Mouse (Mus musculus): Measurements from ENCODE around the gene Klk1b8. TPM values are rescaled to one million over a fixed set of nuclear protein-coding genes. Genes with fewer than 3 reads are reported as not detected.
"Not testable (repeated sequence)": the region's sequence is repeated elsewhere in the genome, so short reads cannot be mapped to it uniquely, and the experiment has no call there.

Gene Klk1b8
- total RNA-seq, 4 experiments from 2014 or later = not detected

DNA sequence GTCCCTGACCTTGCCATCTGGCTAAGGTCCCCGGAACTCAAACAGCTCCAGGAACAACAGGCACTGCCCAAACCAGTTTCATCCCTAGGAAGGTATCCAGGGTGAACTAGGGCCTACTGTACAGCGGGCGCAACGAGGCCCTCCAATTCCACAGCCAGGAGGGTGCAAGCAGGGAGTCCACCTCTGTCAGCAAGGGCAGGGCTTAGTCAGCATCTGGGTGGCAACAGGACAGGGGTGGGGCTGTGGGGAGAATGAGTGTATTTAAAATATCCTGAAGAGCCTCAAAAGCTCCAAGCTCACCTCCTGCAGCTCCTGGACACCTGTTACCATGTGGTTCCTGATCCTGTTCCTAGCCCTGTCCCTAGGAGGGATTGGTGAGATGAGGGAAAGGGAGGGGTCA is 45.1 kb downstream of the Klk1b8 start, which contains the start of gene Klk1b11:
Gene Klk1b11 (plus strand): TSS at position 301 of the 400 bp plus-strand sequence.
- DNase-seq (ENCODE audit: low spot score in 2 of 2) = not testable (repeated sequence)

Other genes starting within 250 kb of the Klk1b8 start
- not detected for gene Klk13, start 238.1 kb upstream of the Klk1b8 start, total RNA-seq (2022)
- gene Klk12, start 181.8 kb upstream of the Klk1b8 start, total RNA-seq (2022) = not detected
- not detected for gene Klk11, start 176.1 kb upstream of the Klk1b8 start, total RNA-seq (2022)
- gene Klk10, start 169.6 kb upstream of the Klk1b8 start, total RNA-seq (2022) = 1 to 10 TPM in 2 of 4 experiments, under 1 TPM in 2; 0.92 to 1.5 (median 1.3) TPM
- gene Klk9, start 158.8 kb upstream of the Klk1b8 start, total RNA-seq (2022) = under 1 TPM in 1 of 4 experiments, not detected in 3; 0.23 TPM
- 10 to 100 TPM; 18.3 to 25.9 (median 23.2) TPM for gene Klk8, start 153.1 kb upstream of the Klk1b8 start, total RNA-seq (2022)
- under 1 TPM; 0.20 to 0.87 (median 0.46) TPM for gene Klk7, start 139.4 kb upstream of the Klk1b8 start, total RNA-seq (2022)
- 10 to 100 TPM in 1 of 4 experiments, 1 to 10 TPM in 2, under 1 TPM in 1; 0.66 to 11.7 (median 4.5) TPM for gene Klk6, start 126.2 kb upstream of the Klk1b8 start, total RNA-seq (2022)
- not detected for gene Klk5, start 108.7 kb upstream of the Klk1b8 start, total RNA-seq (2022)
- not detected for gene Klk4, start 69.5 kb upstream of the Klk1b8 start, total RNA-seq (2022)
- not detected for gene Klk15, start 16.9 kb upstream of the Klk1b8 start, total RNA-seq (2022)
- gene Klk1b1, start 16.1 kb downstream of the Klk1b8 start, total RNA-seq (2022) = not detected
- gene Klk1b9, start 25.4 kb downstream of the Klk1b8 start, total RNA-seq (2022) = not detected
- not detected for gene Klk1b11, start 45.2 kb downstream of the Klk1b8 start, total RNA-seq (2022)
- gene Klk1b26, start 61.5 kb downstream of the Klk1b8 start, total RNA-seq (2022) = not detected
- gene Klk1b27, start 101.6 kb downstream of the Klk1b8 start, total RNA-seq (2022) = not detected
- gene Klk1b21, start 151.7 kb downstream of the Klk1b8 start, total RNA-seq (2022) = not detected
- not detected for gene Klk1b22, start 162.0 kb downstream of the Klk1b8 start, total RNA-seq (2022)
- not detected for gene Klk1b16, start 186.1 kb downstream of the Klk1b8 start, total RNA-seq (2022)
- not detected for gene Klk1b24, start 237.6 kb downstream of the Klk1b8 start, total RNA-seq (2022)
- gene Klk1b3, start 247.5 kb downstream of the Klk1b8 start, total RNA-seq (2022) = not detected

All from layer of hippocampus, adult 8-10 months (tissue).